Mouse (Mus musculus) kidney, embryonic 15.5 days (tissue): ENCODE results near the gene Zfp457. TPM values are rescaled to one million over a fixed set of nuclear protein-coding genes. Genes with fewer than 3 reads are reported as not detected.
"Not testable (repeated sequence)": the region's sequence is repeated elsewhere in the genome, so short reads cannot be mapped to it uniquely, and the experiment has no call there.

ENCODE experiments used
- ATAC-seq: fragments of 200-750 bp; cut with Nextera tagmentation; replicated peaks from 2 replicates; pipeline ENCODE4 v1.8.0; 2017; ENCODE audit warnings: moderate TSS enrichment; ENCODE audit not compliant: low FRiP score
- H3K27ac ChIP-seq: fragments of 300-500 bp; sonication (generic); 2 replicates; pipeline ENCODE4 v1.5.1; 2015; ENCODE audit warnings: mild to moderate bottlenecking, inconsistent platforms
- H3K27me3 ChIP-seq: fragments of 300-500 bp; sonication (generic); 2 replicates; pipeline ENCODE4 v1.6.1; 2015; ENCODE audit warnings: inconsistent platforms
- H3K36me3 ChIP-seq: fragments of 300-500 bp; sonication (generic); 2 replicates; pipeline ENCODE4 v1.6.1; 2015; ENCODE audit warnings: inconsistent platforms
- H3K4me1 ChIP-seq: fragments of 300-500 bp; sonication (generic); 2 replicates; pipeline ENCODE4 v1.6.1; 2015; ENCODE audit warnings: inconsistent platforms
- H3K4me2 ChIP-seq: fragments of 300-500 bp; sonication (generic); 2 replicates; pipeline ENCODE4 v1.6.1; 2015; ENCODE audit warnings: moderate library complexity, mild to moderate bottlenecking, inconsistent platforms
- H3K4me3 ChIP-seq: fragments of 300-500 bp; sonication (generic); replicated peaks from 2 replicates; pipeline ENCODE4 v1.5.1; 2015; ENCODE audit warnings: mild to moderate bottlenecking, inconsistent platforms
- H3K9ac ChIP-seq: fragments of 300-500 bp; sonication (generic); 2 replicates; pipeline ENCODE4 v1.6.1; 2015; ENCODE audit warnings: mild to moderate bottlenecking, inconsistent platforms
- H3K9me3 ChIP-seq: fragments of 300-500 bp; sonication (generic); replicated peaks from 2 replicates; pipeline ENCODE4 v1.6.1; 2016; ENCODE audit warnings: inconsistent platforms
- WGBS: fragments of 180-500 bp; shearing (Covaris S2); methylation state at CpG from one replicate; pipeline ENCODE4 v1.1.7; 2015; ENCODE audit warnings: mixed read lengths; 5-methylcytosine and 5-hydroxymethylcytosine counted together
- polyA plus RNA-seq: library from polyadenylated mRNA; unstranded; fragments of >200 nt; fragmentation: Nextera tagmentation; extraction: Ambion mirVana; gene quantifications from 2 replicates; pipeline ENCODE4 v1.2.1, GENCODE M21; 2015

Gene Zfp457
- polyA plus RNA-seq = 0.39 and 1.00 TPM in 2 replicates

DNA sequence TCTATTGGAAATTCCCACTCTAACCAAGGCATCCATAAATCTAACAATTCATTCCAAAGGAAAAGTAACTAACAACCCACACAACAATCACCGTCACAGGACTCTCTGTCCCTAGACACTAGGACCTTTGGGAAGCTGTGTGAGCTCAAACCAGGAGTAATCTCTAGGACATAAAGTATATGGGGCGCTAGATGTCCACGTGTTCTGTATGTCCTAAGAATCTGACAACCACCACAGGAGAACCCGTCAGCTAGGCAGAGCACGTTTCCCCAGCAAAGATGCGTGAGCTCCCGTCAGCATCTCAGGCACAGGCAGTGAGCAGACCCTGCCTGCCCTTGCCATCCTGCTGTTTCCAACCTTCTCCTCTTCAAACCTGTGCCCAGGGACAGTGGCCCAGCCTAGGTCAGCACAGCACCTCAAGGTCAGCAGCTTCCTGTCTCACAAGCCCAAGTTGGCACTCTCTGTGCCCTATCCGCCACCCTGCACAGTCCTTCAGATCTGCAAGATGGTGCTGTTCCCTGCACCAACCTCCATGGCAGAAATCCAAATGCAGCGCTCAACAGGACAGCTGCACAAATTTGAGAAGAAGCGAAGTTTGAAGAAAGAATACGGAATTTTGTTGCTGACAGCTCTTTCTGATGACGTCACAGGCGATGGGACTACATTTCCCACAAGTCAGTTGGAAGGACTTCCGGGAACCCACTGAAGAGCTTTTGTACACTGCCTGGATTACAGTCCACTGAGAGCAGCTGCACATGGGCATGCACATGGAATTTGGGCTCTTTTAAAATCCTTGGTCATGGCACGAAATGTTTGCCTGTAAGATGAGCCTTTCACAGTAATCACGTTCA is at the start of gene Zfp457:
Zfp457 (minus strand) TSS at position 664 of the 851 bp plus-strand sequence.
- Histone ChIP-seq H3K4me3 (peak within 1 kb of the TSS; percentile 79), H3K4me1 (peaks cover 10% of the 10 kb centered on the region), H3K27ac (no peak within 1 kb of the TSS), H3K36me3 (no peaks in the 10 kb centered on the region), H3K9me3 (no peaks in the 10 kb centered on the region), H3K9ac (peak within 1 kb of the TSS; percentile 69), H3K27me3 (no peaks in the 10 kb centered on the region), H3K4me2 (peak within 1 kb of the TSS; percentile 91)
- 9% methylated on average over 16 of the region's 16 CpGs for WGBS
- peak; percentile 98 for ATAC-seq

DNA sequence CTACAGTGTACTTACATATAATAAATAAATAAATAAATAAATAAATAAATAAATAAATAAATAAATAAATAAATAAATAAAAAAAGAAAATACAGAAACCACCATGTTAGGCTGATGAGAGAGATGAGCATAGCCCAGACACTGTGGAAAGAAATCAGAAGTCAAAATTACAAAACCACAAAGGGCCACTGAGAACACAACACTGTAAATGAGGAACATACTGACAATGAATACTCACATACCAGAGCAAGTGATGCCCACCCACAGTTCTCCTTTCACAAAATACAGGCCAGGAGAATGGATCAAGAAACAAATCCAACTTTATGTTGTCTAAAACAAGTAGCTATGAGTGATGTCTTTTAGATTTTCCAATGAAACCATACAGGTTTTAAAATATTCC is 45.6 kb upstream of the Zfp457 start:
- H3K9me3 ChIP-seq = no peaks in the 10 kb centered on the region
- H3K4me2 ChIP-seq = no peak overlapping the region
- H3K27ac ChIP-seq = no peak overlapping the region
- H3K27me3 ChIP-seq = no peaks in the 10 kb centered on the region
- no peak overlapping the region for H3K9ac ChIP-seq
- ATAC-seq = no peak
- no peaks in the 10 kb centered on the region for H3K36me3 ChIP-seq
- no peaks in the 10 kb centered on the region for H3K4me1 ChIP-seq
- H3K4me3 ChIP-seq = no peak overlapping the region

DNA sequence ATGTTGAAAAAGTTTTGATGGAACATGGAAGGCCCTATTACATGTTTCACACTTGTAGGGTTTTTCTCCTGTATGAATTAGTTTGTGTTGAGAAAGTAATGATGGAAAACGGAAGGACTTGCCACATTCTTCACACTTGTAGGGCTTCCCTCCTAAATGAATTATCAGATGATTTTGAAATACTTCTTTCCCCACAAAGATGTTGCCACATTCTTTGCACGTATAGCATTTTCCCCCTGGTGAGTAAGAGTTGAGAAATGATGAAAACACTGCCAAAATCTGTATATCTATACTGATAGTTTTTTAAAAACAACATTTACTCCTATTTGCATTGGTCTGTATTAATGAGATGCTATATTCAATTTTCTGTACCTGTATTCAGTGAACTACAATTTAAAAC is 37.1 kb upstream of the Zfp457 start:
- no peak for ATAC-seq
- Histone ChIP-seq H3K36me3 (peaks cover 25% of the 10 kb centered on the region), H3K9ac (no peak overlapping the region), H3K4me1 (no peaks in the 10 kb centered on the region), H3K4me2 (no peak overlapping the region), H3K27ac (no peak overlapping the region), H3K9me3 (no peaks in the 10 kb centered on the region), H3K4me3 (no peak overlapping the region), H3K27me3 (no peaks in the 10 kb centered on the region)
- 88% methylated on average over 2 of the region's 2 CpGs for WGBS

DNA sequence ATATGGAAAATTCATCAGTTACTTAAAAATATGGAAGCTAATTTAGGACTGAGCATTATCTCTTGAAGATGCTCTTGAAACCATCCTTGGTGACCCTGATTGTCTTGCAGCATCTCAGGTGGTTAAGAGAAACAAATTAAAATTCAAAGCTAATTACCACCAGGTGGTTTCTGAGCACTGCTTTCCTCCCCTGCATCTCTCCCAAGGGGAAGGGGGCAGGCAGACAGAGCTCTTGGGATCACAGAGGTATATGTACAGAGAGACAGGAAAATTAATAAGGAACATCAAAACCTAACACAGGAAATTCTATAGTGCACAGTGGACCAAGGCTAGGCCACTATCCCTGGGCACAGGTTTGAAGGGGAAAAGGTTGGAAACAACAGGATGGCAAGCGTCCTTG is 26.6 kb upstream of the Zfp457 start:
- Histone ChIP-seq H3K36me3 (no peaks in the 10 kb centered on the region), H3K27me3 (no peaks in the 10 kb centered on the region), H3K9ac (peak overlapping the region; percentile 56), H3K4me3 (peak overlapping the region; percentile 60), H3K4me2 (peak overlapping the region; percentile 70), H3K4me1 (0 out of 2 replicates have a peak, but pooled peaks cover 6% of the 10 kb centered on the region), H3K27ac (0 out of 2 replicates have a peak overlapping the region, but pooled peaks have one; percentile 63), H3K9me3 (no peaks in the 10 kb centered on the region)
- ATAC-seq = peak; percentile 44; the same call in 1 of the 2 replicates
- WGBS = 63% methylated on average over 1 of the region's 1 CpGs

DNA sequence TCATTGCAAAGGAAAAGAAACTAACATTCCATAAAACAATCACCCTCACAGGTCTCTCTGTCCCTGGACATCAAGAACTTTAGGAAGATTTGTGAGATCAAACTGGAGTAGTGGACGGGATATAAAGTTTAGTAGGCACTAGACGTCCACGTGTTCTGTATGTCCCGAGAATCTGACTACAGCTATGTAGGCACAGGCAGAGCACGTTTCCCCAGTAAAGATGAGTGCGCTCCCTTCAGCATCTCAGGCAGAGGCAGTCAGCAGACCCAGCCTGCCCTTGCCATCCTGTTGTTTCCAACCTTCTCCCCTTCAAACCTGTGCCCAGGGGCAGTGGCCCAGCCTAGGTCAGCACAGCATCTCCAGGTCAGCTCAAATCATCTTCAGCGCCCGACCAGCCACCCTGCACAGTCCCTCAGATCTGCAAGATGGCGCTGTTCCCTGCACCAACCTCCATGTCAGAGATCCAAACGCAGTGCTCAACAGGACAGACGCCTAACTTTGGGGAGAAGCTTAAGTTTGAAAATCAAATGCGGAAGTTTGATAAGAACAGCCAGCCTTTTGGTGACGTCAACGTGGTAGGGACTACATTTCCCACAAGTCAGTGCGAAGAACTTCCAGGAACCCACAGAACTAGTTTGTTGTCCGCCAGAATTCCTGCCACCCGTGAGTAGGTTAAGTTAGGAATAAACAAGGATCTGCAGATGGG is 25.9 kb upstream of the Zfp457 start, which contains the start of gene Zfp595:
Zfp595 (minus strand) TSS at position 552 of the 706 bp plus-strand sequence.
- peak; percentile 96 for ATAC-seq
- H3K27me3 ChIP-seq = no peaks in the 10 kb centered on the region
- 0 out of 2 replicates have a peak, but pooled peaks cover 6% of the 10 kb centered on the region for H3K4me1 ChIP-seq
- peak within 1 kb of the TSS; percentile 56 for H3K9ac ChIP-seq
- peak within 1 kb of the TSS; percentile 60 for H3K4me3 ChIP-seq
- peak within 1 kb of the TSS; percentile 70 for H3K4me2 ChIP-seq
- H3K36me3 ChIP-seq = no peaks in the 10 kb centered on the region
- 13% methylated on average over 17 of the region's 17 CpGs for WGBS
- no peaks in the 10 kb centered on the region for H3K9me3 ChIP-seq
- peak within 1 kb of the TSS; percentile 63 for H3K27ac ChIP-seq

DNA sequence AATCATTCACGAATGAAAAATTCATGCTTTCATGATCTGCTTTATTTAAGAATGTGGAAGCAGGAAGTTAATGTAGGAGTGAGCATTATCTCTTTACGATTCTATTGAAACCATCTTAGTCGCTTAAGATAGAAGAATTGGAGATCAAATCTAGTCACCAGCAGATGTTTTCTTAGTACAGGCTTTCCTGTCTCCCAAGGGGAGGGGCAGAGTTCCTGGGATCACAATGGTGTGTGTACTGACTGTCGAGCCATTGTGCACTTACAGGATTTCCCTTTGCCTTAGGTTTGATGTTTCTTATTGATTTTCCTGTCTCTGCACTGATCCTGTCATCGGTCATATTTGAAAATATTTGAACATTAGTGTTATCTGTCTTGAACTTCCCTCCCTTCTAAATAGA is 433 bp upstream of the Zfp457 start:
- Histone ChIP-seq H3K27ac (no peak overlapping the region), H3K36me3 (no peaks in the 10 kb centered on the region), H3K27me3 (no peaks in the 10 kb centered on the region), H3K4me2 (peak overlapping the region; percentile 91), H3K4me1 (peaks cover 10% of the 10 kb centered on the region), H3K4me3 (peak overlapping the region; percentile 79), H3K9ac (peak overlapping the region; percentile 69), H3K9me3 (0 out of 2 replicates have a peak, but pooled peaks cover under 1% of the 10 kb centered on the region)
- 27% methylated on average over 5 of the region's 5 CpGs for WGBS
- ATAC-seq = peak; percentile 57

DNA sequence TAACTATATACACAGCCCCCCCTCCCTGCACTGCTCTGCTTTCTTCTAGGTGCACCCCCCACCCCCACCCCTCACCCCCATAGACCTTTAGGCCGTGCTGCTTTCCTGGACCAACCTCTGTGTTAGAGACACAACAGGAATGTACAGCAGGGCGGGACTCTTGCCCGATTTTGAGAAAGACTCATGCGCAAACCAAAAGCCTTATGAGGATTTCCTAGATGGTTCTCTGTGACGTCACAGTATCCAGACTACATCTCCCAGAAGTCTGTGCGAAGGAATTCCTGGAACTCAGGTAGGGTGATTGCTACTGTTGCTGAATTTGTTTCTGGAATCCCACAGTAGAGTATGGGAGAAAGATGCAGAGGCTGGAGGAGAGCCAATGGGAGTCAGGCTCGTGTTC is 28.0 kb downstream of the Zfp457 start, which contains the start of gene Zfp458:
Zfp458 (minus strand) TSS at position 153 of the 400 bp plus-strand sequence.
- Histone ChIP-seq H3K27me3 (no peaks in the 10 kb centered on the region), H3K27ac (no peak within 1 kb of the TSS), H3K9ac (no peak within 1 kb of the TSS), H3K4me2 (0 out of 2 replicates have a peak within 1 kb of the TSS, but pooled peaks have one; percentile 19), H3K4me3 (no peak within 1 kb of the TSS), H3K9me3 (no peaks in the 10 kb centered on the region), H3K4me1 (no peaks in the 10 kb centered on the region), H3K36me3 (no peaks in the 10 kb centered on the region)
- WGBS = 40% methylated on average over 7 of the region's 7 CpGs
- no peak for ATAC-seq

DNA sequence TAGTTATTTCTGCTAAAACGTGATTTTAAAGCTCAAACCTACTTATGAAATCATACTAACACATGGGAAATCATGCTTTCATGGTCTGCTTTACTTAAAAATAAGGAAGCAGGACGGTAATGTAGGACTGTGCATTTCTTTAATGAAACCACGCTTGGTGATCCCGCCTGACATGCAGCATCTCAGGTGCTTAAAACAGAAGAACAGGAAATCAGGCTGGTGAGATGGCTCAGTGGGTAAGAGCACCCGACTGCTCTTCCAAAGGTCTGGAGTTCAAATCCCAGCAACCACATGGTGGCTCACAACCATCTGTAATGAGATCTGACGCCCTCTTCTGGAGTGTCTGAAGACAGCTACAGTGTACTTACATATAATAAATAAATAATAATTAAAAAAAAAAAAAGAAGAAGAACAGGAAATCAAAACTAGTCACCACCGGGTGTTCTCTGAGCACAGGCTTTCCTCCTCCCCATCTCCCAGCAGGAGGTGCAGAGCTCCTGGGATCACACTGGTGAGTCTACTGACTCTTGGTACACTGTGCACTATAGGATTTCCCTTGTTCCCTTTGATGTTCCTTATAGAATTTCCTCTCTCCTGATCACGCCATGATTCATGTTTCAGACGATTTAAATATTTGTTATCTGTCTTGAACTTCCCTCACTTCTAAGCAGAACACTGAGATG is 36.8 kb downstream of the Zfp457 start:
- H3K27me3 ChIP-seq, H3K9me3 ChIP-seq, H3K4me1 ChIP-seq, H3K36me3 ChIP-seq: not testable (repeated sequence)
- peak; percentile 33; the same call in 1 of the 2 replicates for ATAC-seq
- WGBS = 45% methylated on average over 9 of the region's 9 CpGs
- H3K4me2 ChIP-seq = peak overlapping the region; percentile 76
- 0 out of 2 replicates have a peak overlapping the region, but pooled peaks have one; percentile 43 for H3K27ac ChIP-seq
- H3K4me3 ChIP-seq = peak overlapping the region; percentile 82
- H3K9ac ChIP-seq = peak overlapping the region; percentile 67

DNA sequence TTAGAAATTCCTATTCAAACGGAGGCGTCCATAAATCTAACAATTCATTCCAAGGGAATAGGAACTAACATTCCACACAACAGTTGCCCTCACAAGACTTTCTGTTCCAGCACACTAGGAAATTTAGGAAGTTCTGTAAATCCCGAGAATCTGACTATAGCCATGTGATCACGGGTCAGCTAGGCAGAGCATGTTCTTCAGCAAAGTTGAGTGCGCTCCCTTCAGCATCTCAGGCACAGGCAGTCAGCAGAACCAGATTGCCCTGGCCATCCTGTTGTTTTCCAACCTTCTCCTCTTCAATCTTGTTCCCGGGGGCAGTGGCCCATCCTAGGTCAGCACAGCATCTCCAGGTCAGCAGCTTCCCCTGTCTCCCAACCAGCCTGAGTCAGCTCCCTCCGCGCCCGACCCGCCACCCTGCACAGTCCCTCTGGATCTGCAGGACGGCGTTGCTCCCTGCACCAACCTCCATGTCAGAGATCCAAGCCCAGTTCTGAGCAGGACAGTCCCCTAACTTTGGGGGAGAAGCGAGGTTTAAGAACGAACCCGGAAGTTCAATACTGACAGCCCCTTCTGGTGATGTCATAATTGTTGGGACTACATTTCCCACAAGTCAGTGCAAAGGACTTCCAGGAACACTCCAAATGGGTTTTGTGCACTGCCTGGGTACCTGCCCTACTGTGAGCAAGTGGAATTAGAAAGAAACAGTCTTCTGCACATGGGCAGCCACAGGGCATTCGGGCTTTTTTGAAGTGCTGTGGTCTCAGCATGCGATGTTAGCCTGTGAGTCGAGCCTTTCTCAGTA is 37.5 kb downstream of the Zfp457 start:
- peak overlapping the region; percentile 82 for H3K4me3 ChIP-seq
- peak overlapping the region; percentile 43; the same call in 1 of the 2 replicates for H3K27ac ChIP-seq
- H3K36me3 ChIP-seq = no peaks in the 10 kb centered on the region
- H3K27me3 ChIP-seq = no peaks in the 10 kb centered on the region
- peak; percentile 99 for ATAC-seq
- no peaks in the 10 kb centered on the region; the same call in 1 of the 2 replicates for H3K9me3 ChIP-seq
- H3K4me2 ChIP-seq = peak overlapping the region; percentile 76
- H3K4me1 ChIP-seq = 0 out of 2 replicates have a peak, but pooled peaks cover 4% of the 10 kb centered on the region
- peak overlapping the region; percentile 67 for H3K9ac ChIP-seq
- WGBS = 7% methylated on average over 18 of the region's 18 CpGs
